In the genomic region with DNA sequence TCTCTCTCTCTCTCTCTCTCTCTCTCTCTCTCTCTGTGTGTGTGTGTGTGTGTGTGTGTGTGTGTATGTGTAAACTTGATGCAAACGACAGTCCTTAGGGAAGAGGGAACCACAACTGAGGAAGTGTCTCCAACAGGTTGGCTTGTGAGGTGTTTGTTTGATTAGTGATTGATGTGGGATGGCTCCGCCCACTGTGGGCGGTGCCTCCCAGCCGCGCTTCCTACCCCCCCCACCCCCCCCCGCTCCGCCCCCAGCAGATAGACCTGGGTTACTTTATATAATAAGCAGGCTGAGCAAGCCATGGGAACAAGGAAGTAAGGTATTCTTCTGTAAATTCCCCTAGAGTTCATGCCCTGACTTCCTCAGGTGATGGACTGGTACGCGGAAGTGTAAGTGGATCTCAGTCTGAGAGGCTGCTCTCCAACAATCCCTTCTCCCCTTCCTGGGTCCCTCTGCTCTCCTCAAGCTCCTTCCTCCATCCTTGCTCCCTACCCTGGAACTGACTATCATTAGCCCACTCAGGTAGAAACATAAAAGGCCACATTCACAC, we compare ENCODE assay signal across 23 mouse cellular contexts. TPM values are rescaled to one million over a fixed set of nuclear protein-coding genes. Genes with fewer than 3 reads are reported as not detected.
A peak's percentile ranks its signal among the peaks of the same experiment; 100 is the strongest.
DNase-seq lines count a peak whose midpoint lies in the region; ATAC-seq and TF ChIP-seq lines count a peak whose summit lies in the region.
"Had no signal": no experiment of that assay in that cellular context is flagged by ENCODE, and none has a peak within 500 bp of the region (broad histone marks: within the 10 kb centered on the region; RNA-seq: fewer than 3 reads in every experiment).

No protein-coding gene starts in this region.

- WGBS in lung, embryonic 14.5 days = 24% methylated on average over 9 of the region's 9 CpGs
- 9% methylated on average over 7 of the region's 9 CpGs for WGBS in intestine, embryonic 15.5 days
- WGBS in stomach, embryonic 15.5 days = 22% methylated on average over 5 of the region's 9 CpGs

- H3K4me2 ChIP-seq in lung, embryonic 14.5 days = peak overlapping the region; percentile 20; the same call in 1 of the 2 replicates
- H3K4me2 ChIP-seq in intestine, embryonic 15.5 days (replicated peaks) = peak overlapping the region; percentile 6; the same call in 1 of the 2 replicates
- H3K4me2 ChIP-seq in stomach, embryonic 15.5 days = peak overlapping the region; percentile 37
- H3K4me2 ChIP-seq: forebrain, embryonic 13.5 days; heart, embryonic 11.5 days; hindbrain, embryonic 15.5 days; liver, embryonic 11.5 days had no signal

- H3K27ac ChIP-seq in lung, embryonic 14.5 days (ENCODE audit: low read depth) = peak overlapping the region; percentile 80
- no peak overlapping the region for H3K27ac ChIP-seq in intestine, embryonic 15.5 days
- peak overlapping the region; percentile 73 for H3K27ac ChIP-seq in stomach, embryonic 15.5 days
- H3K27ac ChIP-seq: forebrain, embryonic 13.5 days; hindbrain, embryonic 15.5 days had no signal

- no peak for TF ChIP-seq CTCF in lung, embryonic 14.5 days (IDR thresholded peaks at IDR 0.05; ENCODE audit: low read depth)

- H3K4me3 ChIP-seq in lung, embryonic 14.5 days (ENCODE audit: low read depth, low read length) = no peak overlapping the region
- H3K4me3 ChIP-seq in intestine, embryonic 15.5 days (replicated peaks) = no peak overlapping the region
- no peak overlapping the region for H3K4me3 ChIP-seq in stomach, embryonic 15.5 days (replicated peaks)
- H3K4me3 ChIP-seq: forebrain, embryonic 13.5 days; hindbrain, embryonic 15.5 days; megakaryocyte, embryonic 14.5 days had no signal

- H3K9ac ChIP-seq in lung, embryonic 14.5 days = no peak overlapping the region
- H3K9ac ChIP-seq in intestine, embryonic 15.5 days = no peak overlapping the region
- H3K9ac ChIP-seq in stomach, embryonic 15.5 days = no peak overlapping the region
- H3K9ac ChIP-seq: forebrain, embryonic 13.5 days; hindbrain, embryonic 15.5 days had no signal

- ATAC-seq in lung, embryonic 14.5 days (ENCODE audit: insufficient read depth) = 0 out of 2 replicates have a peak, but pooled peaks have one; percentile 15
- peak; percentile 89 for ATAC-seq in intestine, embryonic 15.5 days
- peak; percentile 75 for ATAC-seq in stomach, embryonic 15.5 days (ENCODE audit: insufficient read depth, low FRiP score, low read depth)
- ATAC-seq: forebrain, embryonic 13.5 days; midbrain, embryonic 16.5 days; Patski had no signal

- no peaks in the 10 kb centered on the region for H3K36me3 ChIP-seq in lung, embryonic 14.5 days (ENCODE audit: insufficient read depth)
- H3K36me3 ChIP-seq in intestine, embryonic 15.5 days = no peaks in the 10 kb centered on the region
- no peaks in the 10 kb centered on the region for H3K36me3 ChIP-seq in stomach, embryonic 15.5 days
- H3K36me3 ChIP-seq: hindbrain, embryonic 15.5 days had no signal

- H3K9me3 ChIP-seq in lung, embryonic 14.5 days (ENCODE audit: low read depth, low read length) = no peaks in the 10 kb centered on the region
- H3K9me3 ChIP-seq in intestine, embryonic 15.5 days = no peaks in the 10 kb centered on the region
- H3K9me3 ChIP-seq in stomach, embryonic 15.5 days = no peaks in the 10 kb centered on the region
- H3K9me3 ChIP-seq: forebrain, embryonic 13.5 days; hindbrain, embryonic 15.5 days; megakaryocyte, embryonic 14.5 days had no signal

- DNase-seq in lung, embryonic 14.5 days = no peak
- no peak for DNase-seq in lung, postnatal 14 days
- DNase-seq in R1 (ENCODE audit: low read depth, low spot score) = peak; percentile 24
- DNase-seq in left cerebral cortex, postnatal 4 days = no peak
- no peak for DNase-seq in embryo, embryonic 10.5 days (ENCODE audit: low spot score)
- DNase-seq in kidney, postnatal 10 days = no peak
- DNase-seq: adrenal gland, postnatal 36 days; cerebellum, adult 8-10 months; gastrocnemius, postnatal 25 days; heart, postnatal 14 days; kidney, adult 9 months; layer of hippocampus, postnatal 36 days; spleen, adult 18-20 months; thymus, postnatal 4 days had no signal

- H3K27me3 ChIP-seq in lung, embryonic 14.5 days (ENCODE audit: insufficient read depth, low read length) = no peaks in the 10 kb centered on the region
- H3K27me3 ChIP-seq in intestine, embryonic 15.5 days (replicated peaks) = no peaks in the 10 kb centered on the region
- no peaks in the 10 kb centered on the region for H3K27me3 ChIP-seq in stomach, embryonic 15.5 days (replicated peaks)
- H3K27me3 ChIP-seq: forebrain, embryonic 13.5 days; hindbrain, embryonic 15.5 days; megakaryocyte, embryonic 14.5 days; Patski had no signal

- intact Hi-C loops in left cerebral cortex, postnatal 4 days (cut with DNase I) = no loop called here

- H3K4me1 ChIP-seq in lung, embryonic 14.5 days (ENCODE audit: insufficient read depth) = peaks cover 2% of the 10 kb centered on the region
- peaks cover 2% of the 10 kb centered on the region; the same call in 1 of the 2 replicates for H3K4me1 ChIP-seq in intestine, embryonic 15.5 days (replicated peaks)
- H3K4me1 ChIP-seq in stomach, embryonic 15.5 days = peaks cover 11% of the 10 kb centered on the region

RNA-seq across cellular contexts. Expression of a gene that starts 5.2 kb away (rescaled TPM):
- polyA plus RNA-seq in lung, embryonic 14.5 days (2014; fragmentation: Nextera tagmentation; extraction: Ambion mirVana) = 0.64 and 1.0 TPM in 2 replicates
- polyA plus RNA-seq in intestine, embryonic 15.5 days (2015; fragmentation: Nextera tagmentation; extraction: Ambion mirVana) = 0.11 and 0.36 TPM in 2 replicates
- 0.27 and 0.41 TPM in 2 replicates for polyA plus RNA-seq in stomach, embryonic 15.5 days (2015; fragmentation: Nextera tagmentation; extraction: Ambion mirVana)
- 1 to 10 TPM in 1 of 2 experiments, under 1 TPM in 1; 0.56 to 1.3 TPM for total RNA-seq in left cerebral cortex, postnatal 4 days (2021)
- total RNA-seq: adrenal gland, postnatal 36 days; gastrocnemius, postnatal 25 days; heart, postnatal 14 days had no signal

RNA-seq across cellular contexts. Expression of a gene that starts 22.7 kb away (rescaled TPM):
- polyA plus RNA-seq in lung, embryonic 14.5 days (2014; fragmentation: Nextera tagmentation; extraction: Ambion mirVana) = 1.2 and 1.6 TPM in 2 replicates
- polyA plus RNA-seq in intestine, embryonic 15.5 days (2015; fragmentation: Nextera tagmentation; extraction: Ambion mirVana) = 2.2 and 2.4 TPM in 2 replicates
- 2.8 TPM in 2 replicates for polyA plus RNA-seq in stomach, embryonic 15.5 days (2015; fragmentation: Nextera tagmentation; extraction: Ambion mirVana)
- 1 to 10 TPM; 1.2 to 1.4 TPM for total RNA-seq in left cerebral cortex, postnatal 4 days (2021)

Comparison
In these comparisons a context has a peak if more than half of its experiments do, and no peak if none do; other contexts are left out.
1. ATAC-seq: peak in every context shown above with its lines; median percentile 89 in intestine, embryonic 15.5 days; 75 in stomach, embryonic 15.5 days; 15 in lung, embryonic 14.5 days.